Mouse (Mus musculus) ES-E14 (cell line): ENCODE results near the gene Olfr791. TPM values are rescaled to one million over a fixed set of nuclear protein-coding genes. Genes with fewer than 3 reads are reported as not detected.

ENCODE experiments used
- DNase-seq: peaks from one replicate; pipeline ENCODE4 v3.0.0-alpha.2; 2013; ENCODE audit warnings: low read depth, low spot score
- H3K27ac ChIP-seq: 2 replicates; pipeline ENCODE4 v1.5.1; 2012; ENCODE audit warnings: low read depth, mild to moderate bottlenecking, low read length, moderate library complexity, mixed read lengths; ENCODE audit not compliant: poor library complexity, insufficient read depth, severe bottlenecking
- H3K36me3 ChIP-seq: 2 replicates; pipeline ENCODE4 v1.6.1; 2012; ENCODE audit warnings: mild to moderate bottlenecking, low read length, moderate library complexity, mixed read lengths; ENCODE audit not compliant: control insufficient read depth, poor library complexity, insufficient read depth, severe bottlenecking
- H3K4me1 ChIP-seq, 2 experiments: fragments of 150-350 bp in 1 of 2; sonication (generic) in 1 of 2; 2 replicates each; pipeline ENCODE4 v1.6.1; 2012; ENCODE audit warnings: low read length in 2 of 2, mild to moderate bottlenecking in 1 of 2, mixed read lengths in 1 of 2; ENCODE audit not compliant: control insufficient read depth in 2 of 2, insufficient read depth in 2 of 2, poor library complexity in 1 of 2
- H3K4me3 ChIP-seq, 2 experiments: fragments of 150-350 bp in 1 of 2; sonication (generic) in 1 of 2; 2 replicates each; pipeline ENCODE4 v1.5.1; 2012; ENCODE audit warnings: low read length in 2 of 2, low read depth in 1 of 2, mild to moderate bottlenecking in 1 of 2, mixed read lengths in 1 of 2; ENCODE audit not compliant: insufficient read depth in 1 of 2, poor library complexity in 1 of 2, severe bottlenecking in 1 of 2
- H3K9ac ChIP-seq: 2 replicates; pipeline ENCODE4 v1.6.1; 2012; ENCODE audit warnings: low read depth, mild to moderate bottlenecking, low read length, mixed read lengths; ENCODE audit not compliant: poor library complexity, insufficient read depth, severe bottlenecking
- H3K9me3 ChIP-seq: fragments of 150-350 bp; sonication (generic); 2 replicates; pipeline ENCODE4 v1.6.1; 2012; ENCODE audit warnings: low read depth, mild to moderate bottlenecking, low read length; ENCODE audit not compliant: control insufficient read depth, insufficient read depth
- CHD2 ChIP-seq: IDR thresholded peaks from 2 replicates; pipeline ENCODE4 v1.6.1; 2014; ENCODE audit warnings: mild to moderate bottlenecking, low read depth, low read length, inconsistent platforms
- HCFC1 ChIP-seq: IDR thresholded peaks from 2 replicates; pipeline ENCODE4 v1.6.1; 2012; ENCODE audit warnings: low read length, inconsistent platforms, borderline replicate concordance; ENCODE audit not compliant: insufficient read depth
- MAFK ChIP-seq: IDR thresholded peaks from 2 replicates; pipeline ENCODE4 v1.6.1; 2014; ENCODE audit warnings: mild to moderate bottlenecking, low read depth, low read length, inconsistent platforms; ENCODE audit not compliant: insufficient read depth
- ZC3H11A ChIP-seq: IDR thresholded peaks from 2 replicates; pipeline ENCODE4 v1.6.1; 2012; ENCODE audit warnings: low read depth, mild to moderate bottlenecking, inconsistent platforms, low read length, borderline replicate concordance
- ZNF384 ChIP-seq: IDR thresholded peaks from 2 replicates; pipeline ENCODE4 v1.6.1; 2012; ENCODE audit warnings: low read depth, low read length, inconsistent platforms
- in situ Hi-C, 2 experiments: fragments of 600-800 bp; cut with MboI; formaldehyde crosslinking; loops; one replicate each; pipeline ENCODE4 v1.15.1; 2025; ENCODE audit warnings: low sequenced_read_pairs in 2 of 2, inconsistent platforms in 1 of 2; ENCODE audit not compliant: unreplicated experiment in 2 of 2
- total RNA-seq: library from RNA; depleted of rRNA; stranded (reverse); fragments of 300-350 nt; gene quantifications from 2 replicates; pipeline ENCODE4 v1.2.3, GENCODE M21; 2012; rRNA removed

The Olfr791 gene
- total RNA-seq, 1 experiment: not detected

- no peak within 1 kb of the TSS for H3K9ac ChIP-seq
- no peak within 1 kb of the TSS for H3K27ac ChIP-seq
- H3K4me1 ChIP-seq: no peaks in the 10 kb centered on the region
- H3K9me3 ChIP-seq: no peaks in the 10 kb centered on the region
- in situ Hi-C loops: no loop called here
- no peak for DNase-seq
- no peaks in the 10 kb centered on the region for H3K36me3 ChIP-seq
- no peak for TF ChIP-seq ZC3H11A
- TF ChIP-seq HCFC1: no peak
- no peak for TF ChIP-seq ZNF384
- no peak for TF ChIP-seq CHD2
- no peak within 1 kb of the TSS for H3K4me3 ChIP-seq
Measured at GRCm38 (mm10) chr10:129498192-129498591, 23.4 kb upstream of the Olfr791 start, which contains the start of gene Olfr790. TSS of gene Olfr790 (plus strand) at chr10:129498492.

GRCm38 (mm10) chr10:129538862-129539261, 17.3 kb downstream of the Olfr791 start, which contains the start of gene Olfr792:
TSS of gene Olfr792 (plus strand) at chr10:129539162.
- no peak for DNase-seq
- no peak within 1 kb of the TSS for H3K4me3 ChIP-seq
- in situ Hi-C loops: no loop called here

GRCm38 (mm10) chr10:129549354-129549753, 27.8 kb downstream of the Olfr791 start:
- in situ Hi-C loops: no loop called here
- Histone ChIP-seq H3K4me3 (no peak overlapping the region), H3K36me3 (no peaks in the 10 kb centered on the region), H3K9me3 (no peaks in the 10 kb centered on the region; the same call in 1 of the 2 replicates), H3K27ac (no peak overlapping the region), H3K9ac (no peak overlapping the region), H3K4me1 (no peaks in the 10 kb centered on the region)
- DNase-seq: peak; percentile 40
- TF ChIP-seq ZC3H11A (no peak; the same call in 1 of the 2 replicates), CHD2 (no peak), MAFK (no peak), ZNF384 (no peak), HCFC1 (no peak)

More at GRCm38 (mm10) chr10:129538862-129539261, 17.3 kb downstream of the Olfr791 start, which contains the start of gene Olfr792:
- no peak within 1 kb of the TSS for H3K27ac ChIP-seq
- H3K9me3 ChIP-seq: no peaks in the 10 kb centered on the region; the same call in 1 of the 2 replicates
- H3K4me1 ChIP-seq: no peaks in the 10 kb centered on the region
- H3K9ac ChIP-seq: no peak within 1 kb of the TSS
- no peaks in the 10 kb centered on the region for H3K36me3 ChIP-seq
- no peak for TF ChIP-seq ZC3H11A
- TF ChIP-seq HCFC1: no peak
- TF ChIP-seq MAFK: no peak
- TF ChIP-seq CHD2: no peak
- no peak for TF ChIP-seq ZNF384

- H3K9ac ChIP-seq: no peak within 1 kb of the TSS
- H3K4me3 ChIP-seq: no peak within 1 kb of the TSS
- no peaks in the 10 kb centered on the region for H3K4me1 ChIP-seq
- no peaks in the 10 kb centered on the region for H3K36me3 ChIP-seq
- H3K9me3 ChIP-seq: no peaks in the 10 kb centered on the region
- TF ChIP-seq ZNF384 (no peak), CHD2 (no peak), HCFC1 (no peak), MAFK (no peak)
- in situ Hi-C loops: no loop called here
- no peak for DNase-seq
- H3K27ac ChIP-seq: no peak within 1 kb of the TSS
Measured at GRCm38 (mm10) chr10:129567355-129567754, 45.8 kb downstream of the Olfr791 start, which contains the start of gene Olfr794. TSS of gene Olfr794 (plus strand) at chr10:129567655.

GRCm38 (mm10) chr10:129577066-129577465, 55.5 kb downstream of the Olfr791 start:
- DNase-seq: no peak
- no peaks in the 10 kb centered on the region for H3K36me3 ChIP-seq
- H3K27ac ChIP-seq: no peak overlapping the region
- no peaks in the 10 kb centered on the region for H3K4me1 ChIP-seq
- H3K4me3 ChIP-seq: no peak overlapping the region
- TF ChIP-seq HCFC1 (no peak), MAFK (no peak), CHD2 (no peak), ZNF384 (no peak), ZC3H11A (no peak)
- no peak overlapping the region for H3K9ac ChIP-seq
- H3K9me3 ChIP-seq: no peaks in the 10 kb centered on the region
- in situ Hi-C loops: no loop called here

Other genes starting within 250 kb of the Olfr791 start
- gene Olfr780, start 203.7 kb upstream of the Olfr791 start, total RNA-seq: not detected in 2 replicates
- not detected in 2 replicates for gene Olfr781, start 192.9 kb upstream of the Olfr791 start, total RNA-seq
- not detected in 2 replicates for gene Olfr782, start 172.9 kb upstream of the Olfr791 start, total RNA-seq
- 0.21 and 0.22 TPM in 2 replicates for gene Olfr784, start 137.7 kb upstream of the Olfr791 start, total RNA-seq
- gene Olfr785, start 116.4 kb upstream of the Olfr791 start, total RNA-seq: not detected in 2 replicates
- not detected in 2 replicates for gene Olfr786, start 94.5 kb upstream of the Olfr791 start, total RNA-seq
- 0.62 and 0.95 TPM in 2 replicates for gene Olfr787, start 59.9 kb upstream of the Olfr791 start, total RNA-seq
- 0.05 TPM in 1 of 2 replicates, not detected in the other for gene Olfr788, start 50.8 kb upstream of the Olfr791 start, total RNA-seq
- gene Olfr789, start 37.0 kb upstream of the Olfr791 start, total RNA-seq: not detected in 2 replicates
- not detected in 2 replicates for gene Olfr790, start 23.3 kb upstream of the Olfr791 start, total RNA-seq
- gene Olfr792, start 17.4 kb downstream of the Olfr791 start, total RNA-seq: not detected in 2 replicates
- not detected in 2 replicates for gene Olfr794, start 45.9 kb downstream of the Olfr791 start, total RNA-seq
- gene Olfr796, start 90.8 kb downstream of the Olfr791 start, total RNA-seq: not detected in 2 replicates
- not detected in 2 replicates for gene Olfr798, start 106.1 kb downstream of the Olfr791 start, total RNA-seq
- gene Olfr799, start 115.7 kb downstream of the Olfr791 start, total RNA-seq: not detected in 2 replicates
- not detected in 2 replicates for gene Olfr800, start 135.9 kb downstream of the Olfr791 start, total RNA-seq
- gene Olfr801, start 152.1 kb downstream of the Olfr791 start, total RNA-seq: not detected in 2 replicates
- not detected in 2 replicates for gene Olfr802, start 166.4 kb downstream of the Olfr791 start, total RNA-seq
- not detected in 2 replicates for gene Olfr803, start 172.5 kb downstream of the Olfr791 start, total RNA-seq
- gene Olfr804, start 181.4 kb downstream of the Olfr791 start, total RNA-seq: not detected in 2 replicates
- gene Olfr805, start 207.6 kb downstream of the Olfr791 start, total RNA-seq: not detected in 2 replicates
- gene Olfr806, start 220.1 kb downstream of the Olfr791 start, total RNA-seq: not detected in 2 replicates
- not detected in 2 replicates for gene Olfr807, start 236.0 kb downstream of the Olfr791 start, total RNA-seq
- not detected in 2 replicates for gene Olfr808, start 243.7 kb downstream of the Olfr791 start, total RNA-seq